Mouse (Mus musculus): ENCODE measurements around the gene Chchd1. TPM values are rescaled to one million over a fixed set of nuclear protein-coding genes. Genes with fewer than 3 reads are reported as not detected.
A peak's percentile ranks its signal among the peaks of the same experiment; 100 is the strongest.

Gene Chchd1
- polyA plus RNA-seq, 1 experiment from 2014 or later, result 218 TPM

GRCm38 (mm10) chr14:20661661-20662331, 41.0 kb upstream of the Chchd1 start:
- Histone ChIP-seq H3K4me1 (ENCODE audit: control insufficient read depth, insufficient read depth, low read length) (no peaks in the 10 kb centered on the region; the same call in 1 of the 2 replicates), H3K27me3 (ENCODE audit: control insufficient read depth, insufficient read depth, low read length) (0 out of 2 replicates have a peak, but pooled peaks cover 5% of the 10 kb centered on the region), H3K9ac (ENCODE audit: low read depth, low read length) (peak overlapping the region; percentile 65), H3K4me3 (ENCODE audit: low read length) (peak overlapping the region; percentile 68), H3K4me2 (replicated peaks; ENCODE audit: low read depth, low read length) (peak overlapping the region; percentile 89), H3K9me3 (ENCODE audit: control insufficient read depth, low read length) (no peaks in the 10 kb centered on the region), H3K36me3 (ENCODE audit: control insufficient read depth, insufficient read depth, low read length) (no peaks in the 10 kb centered on the region), H3K27ac (ENCODE audit: low read depth, low read length) (peak overlapping the region; percentile 87)
- WGBS, result 11% methylated on average over 18 of the region's 19 CpGs
- ATAC-seq (ENCODE audit: low FRiP score, low TSS enrichment), result peak; percentile 48

GRCm38 (mm10) chr14:20662740-20663139, 40.1 kb upstream of the Chchd1 start:
- no peak for ATAC-seq (ENCODE audit: low FRiP score, low TSS enrichment)
- H3K9me3 ChIP-seq (ENCODE audit: control insufficient read depth, low read length), result no peaks in the 10 kb centered on the region
- H3K4me1 ChIP-seq (ENCODE audit: control insufficient read depth, insufficient read depth, low read length), result no peaks in the 10 kb centered on the region; the same call in 1 of the 2 replicates
- no peak overlapping the region for H3K4me3 ChIP-seq (ENCODE audit: low read length)
- H3K9ac ChIP-seq (ENCODE audit: low read depth, low read length), result no peak overlapping the region
- H3K36me3 ChIP-seq (ENCODE audit: control insufficient read depth, insufficient read depth, low read length), result no peaks in the 10 kb centered on the region
- WGBS, result 85% methylated on average over 3 of the region's 3 CpGs
- H3K27me3 ChIP-seq (ENCODE audit: control insufficient read depth, insufficient read depth, low read length), result 0 out of 2 replicates have a peak, but pooled peaks cover 5% of the 10 kb centered on the region
- H3K4me2 ChIP-seq (replicated peaks; ENCODE audit: low read depth, low read length), result no peak overlapping the region; the same call in 1 of the 2 replicates
- no peak overlapping the region for H3K27ac ChIP-seq (ENCODE audit: low read depth, low read length)

GRCm38 (mm10) chr14:20663601-20664000, 39.2 kb upstream of the Chchd1 start:
- no peaks in the 10 kb centered on the region for H3K36me3 ChIP-seq (ENCODE audit: control insufficient read depth, insufficient read depth, low read length)
- 0 out of 2 replicates have a peak, but pooled peaks cover 5% of the 10 kb centered on the region for H3K27me3 ChIP-seq (ENCODE audit: control insufficient read depth, insufficient read depth, low read length)
- H3K9me3 ChIP-seq (ENCODE audit: control insufficient read depth, low read length), result no peaks in the 10 kb centered on the region
- WGBS, result 72% methylated on average over 2 of the region's 2 CpGs
- H3K27ac ChIP-seq (ENCODE audit: low read depth, low read length), result no peak overlapping the region
- no peak overlapping the region for H3K9ac ChIP-seq (ENCODE audit: low read depth, low read length)
- H3K4me3 ChIP-seq (ENCODE audit: low read length), result no peak overlapping the region
- H3K4me2 ChIP-seq (replicated peaks; ENCODE audit: low read depth, low read length), result no peak overlapping the region
- no peaks in the 10 kb centered on the region; the same call in 1 of the 2 replicates for H3K4me1 ChIP-seq (ENCODE audit: control insufficient read depth, insufficient read depth, low read length)
- ATAC-seq (ENCODE audit: low FRiP score, low TSS enrichment), result no peak

- Histone ChIP-seq H3K4me2 (replicated peaks; ENCODE audit: low read depth, low read length) (no peak overlapping the region), H3K27me3 (ENCODE audit: control insufficient read depth, insufficient read depth, low read length) (0 out of 2 replicates have a peak, but pooled peaks cover 5% of the 10 kb centered on the region), H3K9me3 (ENCODE audit: control insufficient read depth, low read length) (no peaks in the 10 kb centered on the region), H3K36me3 (ENCODE audit: control insufficient read depth, insufficient read depth, low read length) (no peaks in the 10 kb centered on the region), H3K4me3 (ENCODE audit: low read length) (no peak overlapping the region), H3K9ac (ENCODE audit: low read depth, low read length) (no peak overlapping the region), H3K4me1 (ENCODE audit: control insufficient read depth, insufficient read depth, low read length) (no peaks in the 10 kb centered on the region; the same call in 1 of the 2 replicates), H3K27ac (ENCODE audit: low read depth, low read length) (no peak overlapping the region)
- WGBS, result 72% methylated on average over 3 of the region's 3 CpGs
- no peak for ATAC-seq (ENCODE audit: low FRiP score, low TSS enrichment)
Observed at GRCm38 (mm10) chr14:20664436-20664835, 38.4 kb upstream of the Chchd1 start.

GRCm38 (mm10) chr14:20667469-20667868, 35.3 kb upstream of the Chchd1 start:
- no peaks in the 10 kb centered on the region for H3K36me3 ChIP-seq (ENCODE audit: control insufficient read depth, insufficient read depth, low read length)
- ATAC-seq (ENCODE audit: low FRiP score, low TSS enrichment), result no peak

GRCm38 (mm10) chr14:20668154-20668810, 34.5 kb upstream of the Chchd1 start, which contains the start of gene Synpo2l:
TSS of gene Synpo2l (minus strand) at chr14:20668354.
- H3K36me3 ChIP-seq (ENCODE audit: control insufficient read depth, insufficient read depth, low read length), result no peaks in the 10 kb centered on the region
- H3K4me3 ChIP-seq (ENCODE audit: low read length), result no peak within 1 kb of the TSS
- no peak within 1 kb of the TSS for H3K9ac ChIP-seq (ENCODE audit: low read depth, low read length)
- no peak for ATAC-seq (ENCODE audit: low FRiP score, low TSS enrichment)
- H3K4me2 ChIP-seq (replicated peaks; ENCODE audit: low read depth, low read length), result no peak within 1 kb of the TSS
- 0 out of 2 replicates have a peak, but pooled peaks cover 5% of the 10 kb centered on the region for H3K27me3 ChIP-seq (ENCODE audit: control insufficient read depth, insufficient read depth, low read length)
- no peaks in the 10 kb centered on the region for H3K9me3 ChIP-seq (ENCODE audit: control insufficient read depth, low read length)
- no peaks in the 10 kb centered on the region for H3K4me1 ChIP-seq (ENCODE audit: control insufficient read depth, insufficient read depth, low read length)
- WGBS, result 86% methylated on average over 8 of the region's 8 CpGs
- H3K27ac ChIP-seq (ENCODE audit: low read depth, low read length), result no peak within 1 kb of the TSS

More at GRCm38 (mm10) chr14:20667469-20667868, 35.3 kb upstream of the Chchd1 start:
- WGBS, result 48% methylated on average over 1 of the region's 1 CpGs
- H3K27me3 ChIP-seq (ENCODE audit: control insufficient read depth, insufficient read depth, low read length), result 0 out of 2 replicates have a peak, but pooled peaks cover 5% of the 10 kb centered on the region
- no peak overlapping the region for H3K27ac ChIP-seq (ENCODE audit: low read depth, low read length)
- H3K9ac ChIP-seq (ENCODE audit: low read depth, low read length), result no peak overlapping the region
- no peak overlapping the region for H3K4me2 ChIP-seq (replicated peaks; ENCODE audit: low read depth, low read length)
- H3K4me1 ChIP-seq (ENCODE audit: control insufficient read depth, insufficient read depth, low read length), result no peaks in the 10 kb centered on the region; the same call in 1 of the 2 replicates
- no peak overlapping the region for H3K4me3 ChIP-seq (ENCODE audit: low read length)
- H3K9me3 ChIP-seq (ENCODE audit: control insufficient read depth, low read length), result no peaks in the 10 kb centered on the region

GRCm38 (mm10) chr14:20672990-20673389, 29.8 kb upstream of the Chchd1 start:
- Histone ChIP-seq H3K4me3 (ENCODE audit: low read length) (no peak overlapping the region), H3K9me3 (ENCODE audit: control insufficient read depth, low read length) (no peaks in the 10 kb centered on the region), H3K9ac (ENCODE audit: low read depth, low read length) (no peak overlapping the region), H3K27me3 (ENCODE audit: control insufficient read depth, insufficient read depth, low read length) (no peaks in the 10 kb centered on the region), H3K27ac (ENCODE audit: low read depth, low read length) (no peak overlapping the region), H3K36me3 (ENCODE audit: control insufficient read depth, insufficient read depth, low read length) (peaks cover 19% of the 10 kb centered on the region), H3K4me2 (replicated peaks; ENCODE audit: low read depth, low read length) (no peak overlapping the region), H3K4me1 (ENCODE audit: control insufficient read depth, insufficient read depth, low read length) (peaks cover 8% of the 10 kb centered on the region; the same call in 1 of the 2 replicates)
- 91% methylated on average over 2 of the region's 2 CpGs for WGBS
- no peak for ATAC-seq (ENCODE audit: low FRiP score, low TSS enrichment)

- Histone ChIP-seq H3K9me3 (ENCODE audit: control insufficient read depth, low read length) (no peaks in the 10 kb centered on the region), H3K4me3 (ENCODE audit: low read length) (peak overlapping the region; percentile 83), H3K27ac (ENCODE audit: low read depth, low read length) (peak overlapping the region; percentile 97; the same call in 1 of the 2 replicates), H3K27me3 (ENCODE audit: control insufficient read depth, insufficient read depth, low read length) (no peaks in the 10 kb centered on the region), H3K9ac (ENCODE audit: low read depth, low read length) (peak overlapping the region; percentile 86), H3K4me1 (ENCODE audit: control insufficient read depth, insufficient read depth, low read length) (peaks cover 8% of the 10 kb centered on the region; the same call in 1 of the 2 replicates), H3K4me2 (replicated peaks; ENCODE audit: low read depth, low read length) (peak overlapping the region; percentile 62), H3K36me3 (ENCODE audit: control insufficient read depth, insufficient read depth, low read length) (peaks cover 26% of the 10 kb centered on the region)
- WGBS, result 12% methylated on average over 13 of the region's 13 CpGs
- peak; percentile 66 for ATAC-seq (ENCODE audit: low FRiP score, low TSS enrichment)
Observed at GRCm38 (mm10) chr14:20673735-20674063, 29.1 kb upstream of the Chchd1 start.
